Mouse (Mus musculus) midbrain, embryonic 12.5 days (tissue): Measurements from ENCODE around the gene C2cd3. TPM values are rescaled to one million over a fixed set of nuclear protein-coding genes. Genes with fewer than 3 reads are reported as not detected.

Source experiments
- ATAC-seq: fragments of 200-750 bp; cut with Nextera tagmentation; 2 replicates; pipeline ENCODE4 v1.8.0; 2017; ENCODE audit warnings: low read depth, moderate TSS enrichment, moderate library complexity; ENCODE audit not compliant: low FRiP score
- H3K27ac ChIP-seq: fragments of 300-500 bp; sonication (generic); replicated peaks from 2 replicates; pipeline ENCODE4 v1.5.1; 2016; ENCODE audit warnings: mild to moderate bottlenecking
- H3K27me3 ChIP-seq: fragments of 300-500 bp; sonication (generic); 2 replicates; pipeline ENCODE4 v1.6.1; 2016; ENCODE audit warnings: mild to moderate bottlenecking
- H3K36me3 ChIP-seq: fragments of 300-500 bp; sonication (generic); 2 replicates; pipeline ENCODE4 v1.6.1; 2016
- H3K4me1 ChIP-seq: fragments of 300-500 bp; sonication (generic); 2 replicates; pipeline ENCODE4 v1.6.1; 2016
- H3K4me2 ChIP-seq: fragments of 300-500 bp; sonication (generic); replicated peaks from 2 replicates; pipeline ENCODE4 v1.6.1; 2016; ENCODE audit warnings: mild to moderate bottlenecking, moderate library complexity
- H3K4me3 ChIP-seq: fragments of 300-500 bp; sonication (generic); 2 replicates; pipeline ENCODE4 v1.5.1; 2016; ENCODE audit warnings: mild to moderate bottlenecking
- H3K9ac ChIP-seq: fragments of 300-500 bp; sonication (generic); replicated peaks from 2 replicates; pipeline ENCODE4 v1.6.1; 2016; ENCODE audit warnings: mild to moderate bottlenecking, moderate library complexity
- H3K9me3 ChIP-seq: fragments of 300-500 bp; sonication (generic); 2 replicates; pipeline ENCODE4 v1.6.1; 2016; ENCODE audit warnings: mild to moderate bottlenecking
- WGBS: fragments of 180-500 bp; shearing (Covaris S2); methylation state at CpG from one replicate; pipeline ENCODE4 v1.1.7; 2016; 5-methylcytosine and 5-hydroxymethylcytosine counted together
- polyA plus RNA-seq: library from polyadenylated mRNA; unstranded; fragments of >200 nt; fragmentation: Nextera tagmentation; extraction: Ambion mirVana; gene quantifications from 2 replicates; pipeline ENCODE4 v1.2.1, GENCODE M21; 2016

Gene C2cd3
- polyA plus RNA-seq, 1 experiment from 2014 or later, result 41.0 TPM

DNA sequence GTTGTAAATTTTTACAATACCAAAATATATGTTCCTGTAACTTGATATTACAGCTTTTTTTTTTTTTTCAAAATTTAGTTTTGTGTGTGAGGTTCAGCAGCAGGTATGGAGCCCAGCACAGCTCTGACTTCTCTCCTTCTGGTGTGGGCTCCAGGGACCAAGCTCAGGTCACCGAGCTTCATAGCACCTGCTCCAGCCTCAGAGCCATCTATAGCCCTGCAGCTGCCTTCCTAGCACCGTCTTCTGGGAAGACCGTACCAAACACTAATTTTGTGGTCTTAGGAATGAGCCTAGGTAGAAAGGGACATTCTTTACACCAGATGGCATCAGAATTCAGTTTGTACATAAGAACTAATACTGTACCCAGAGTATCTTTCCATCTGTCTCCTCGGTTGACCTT lies 36.7 kb downstream of the C2cd3 start:
- no peak overlapping the region for H3K9ac ChIP-seq
- no peak overlapping the region for H3K4me2 ChIP-seq
- WGBS, result 96% methylated on average over 4 of the region's 4 CpGs
- no peak overlapping the region for H3K4me3 ChIP-seq
- H3K27me3 ChIP-seq, result no peaks in the 10 kb centered on the region
- peaks cover 87% of the 10 kb centered on the region for H3K36me3 ChIP-seq
- H3K27ac ChIP-seq, result no peak overlapping the region
- ATAC-seq, result no peak
- no peaks in the 10 kb centered on the region for H3K9me3 ChIP-seq
- H3K4me1 ChIP-seq, result no peaks in the 10 kb centered on the region

DNA sequence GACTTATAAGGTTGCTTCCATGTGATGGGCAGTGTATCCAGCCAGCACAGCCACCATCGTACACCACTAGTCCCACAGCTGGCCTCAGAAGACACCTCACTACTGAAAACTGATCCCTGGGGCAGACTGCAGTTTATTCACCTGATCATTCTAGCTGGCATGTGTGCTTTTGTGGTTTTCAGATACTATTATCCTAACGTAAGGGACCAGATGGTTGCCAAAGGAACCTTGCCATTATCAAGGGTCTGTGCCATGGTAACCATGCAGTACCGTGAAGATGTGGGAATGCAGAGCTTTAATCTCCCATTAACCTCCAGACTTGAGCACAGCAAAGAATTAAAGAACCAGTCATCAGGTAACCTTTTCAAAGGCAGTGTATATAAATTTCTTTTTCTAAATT lies 53.8 kb downstream of the C2cd3 start:
- Histone ChIP-seq H3K27ac (no peak overlapping the region), H3K36me3 (peaks cover 82% of the 10 kb centered on the region), H3K4me2 (no peak overlapping the region), H3K4me1 (no peaks in the 10 kb centered on the region), H3K4me3 (no peak overlapping the region), H3K9ac (no peak overlapping the region), H3K27me3 (no peaks in the 10 kb centered on the region), H3K9me3 (no peaks in the 10 kb centered on the region)
- no peak for ATAC-seq
- WGBS, result 77% methylated on average over 3 of the region's 3 CpGs

DNA sequence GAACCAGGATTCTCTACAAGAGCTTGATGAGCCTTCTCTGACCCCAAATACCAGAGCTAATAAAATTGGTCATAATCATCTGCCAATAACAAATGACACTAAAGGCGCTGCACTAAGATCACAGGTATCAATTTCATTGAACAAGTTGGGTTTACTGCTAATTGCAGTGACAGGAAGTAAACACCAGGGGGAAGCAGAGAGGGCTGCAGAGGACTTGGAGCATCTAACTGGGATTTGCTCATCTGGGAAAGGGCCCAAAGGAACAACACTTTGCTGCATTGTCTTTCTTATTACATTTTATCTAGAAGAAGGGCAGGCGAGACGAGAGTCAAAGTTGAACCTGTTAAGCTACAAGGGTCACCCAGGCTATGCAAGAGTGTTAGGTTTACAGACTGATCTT lies 57.1 kb downstream of the C2cd3 start:
- 66% methylated on average over 3 of the region's 3 CpGs for WGBS
- Histone ChIP-seq H3K9me3 (no peaks in the 10 kb centered on the region), H3K27ac (no peak overlapping the region), H3K9ac (no peak overlapping the region), H3K4me3 (no peak overlapping the region), H3K4me2 (no peak overlapping the region), H3K27me3 (no peaks in the 10 kb centered on the region), H3K36me3 (peaks cover 89% of the 10 kb centered on the region), H3K4me1 (no peaks in the 10 kb centered on the region)
- ATAC-seq, result no peak

DNA sequence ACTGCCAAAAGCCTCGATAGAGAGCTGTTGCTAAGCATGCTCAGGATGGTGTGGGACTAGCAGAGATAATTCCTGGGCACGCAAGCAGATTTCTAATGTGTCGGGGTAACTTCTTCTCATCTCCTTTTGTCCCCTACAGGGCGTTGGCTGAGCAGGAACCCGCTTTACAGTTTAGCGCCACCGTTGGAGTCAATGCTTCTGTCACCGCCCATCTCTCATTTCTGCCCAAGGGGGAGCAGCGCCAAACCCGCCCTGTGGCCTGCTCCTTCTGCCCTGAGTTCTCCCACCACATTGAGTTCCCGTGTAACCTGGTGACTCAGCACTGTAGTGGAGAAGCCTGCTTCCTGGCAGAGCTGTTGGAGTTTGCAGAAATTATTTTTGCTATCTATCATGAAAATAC lies 57.9 kb downstream of the C2cd3 start:
- no peak for ATAC-seq
- Histone ChIP-seq H3K27ac (no peak overlapping the region), H3K4me3 (no peak overlapping the region), H3K4me1 (no peaks in the 10 kb centered on the region), H3K9me3 (no peaks in the 10 kb centered on the region), H3K4me2 (no peak overlapping the region), H3K9ac (no peak overlapping the region), H3K27me3 (no peaks in the 10 kb centered on the region), H3K36me3 (peaks cover 82% of the 10 kb centered on the region)
- WGBS, result 93% methylated on average over 11 of the region's 11 CpGs

DNA sequence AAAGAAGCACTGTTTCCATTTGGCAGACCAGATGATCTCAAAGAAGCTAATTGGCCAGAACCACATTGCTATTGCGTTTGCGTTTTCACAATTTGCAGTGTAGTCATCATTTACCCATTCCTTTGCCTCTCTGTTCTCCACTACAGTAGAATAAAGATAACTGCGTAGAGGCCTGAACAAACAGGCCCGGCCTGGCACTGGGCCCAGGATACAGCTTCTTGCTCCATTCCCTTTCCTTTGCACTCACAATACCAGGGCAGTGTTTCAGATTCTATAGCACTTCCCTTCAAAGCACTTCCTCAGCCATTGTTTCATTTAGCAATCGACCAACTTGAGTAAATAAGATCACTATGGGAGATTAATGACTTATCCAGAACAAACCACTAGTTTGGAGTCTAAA lies 59.1 kb downstream of the C2cd3 start:
- Histone ChIP-seq H3K27ac (no peak overlapping the region), H3K4me1 (no peaks in the 10 kb centered on the region), H3K9ac (no peak overlapping the region), H3K4me2 (no peak overlapping the region), H3K9me3 (no peaks in the 10 kb centered on the region), H3K27me3 (no peaks in the 10 kb centered on the region), H3K36me3 (peaks cover 82% of the 10 kb centered on the region), H3K4me3 (no peak overlapping the region)
- ATAC-seq, result no peak
- 92% methylated on average over 5 of the region's 5 CpGs for WGBS

DNA sequence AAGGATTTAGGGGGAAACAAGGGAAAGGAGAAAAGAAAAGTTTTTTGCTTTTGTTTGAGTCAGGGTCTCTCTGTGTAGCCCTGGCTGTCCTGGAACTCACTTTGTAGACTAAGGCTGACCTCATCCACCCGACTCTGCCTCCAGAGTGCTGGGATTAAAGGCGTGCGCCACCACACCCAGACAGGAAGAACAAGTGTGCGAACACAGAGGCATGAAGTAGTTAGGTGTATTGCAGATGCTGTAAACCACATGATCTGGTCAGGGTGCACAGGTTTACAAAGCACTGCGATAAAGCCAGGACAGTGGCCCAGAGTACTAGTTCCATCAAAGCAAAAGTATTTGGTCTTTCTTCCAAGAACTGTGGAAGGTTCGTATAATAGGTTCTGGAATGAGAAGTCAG lies 61.3 kb downstream of the C2cd3 start:
- Histone ChIP-seq H3K4me2 (no peak overlapping the region), H3K9me3 (no peaks in the 10 kb centered on the region), H3K4me1 (no peaks in the 10 kb centered on the region), H3K27ac (no peak overlapping the region), H3K27me3 (no peaks in the 10 kb centered on the region), H3K36me3 (peaks cover 82% of the 10 kb centered on the region), H3K4me3 (no peak overlapping the region), H3K9ac (no peak overlapping the region)
- 90% methylated on average over 6 of the region's 6 CpGs for WGBS
- no peak for ATAC-seq

DNA sequence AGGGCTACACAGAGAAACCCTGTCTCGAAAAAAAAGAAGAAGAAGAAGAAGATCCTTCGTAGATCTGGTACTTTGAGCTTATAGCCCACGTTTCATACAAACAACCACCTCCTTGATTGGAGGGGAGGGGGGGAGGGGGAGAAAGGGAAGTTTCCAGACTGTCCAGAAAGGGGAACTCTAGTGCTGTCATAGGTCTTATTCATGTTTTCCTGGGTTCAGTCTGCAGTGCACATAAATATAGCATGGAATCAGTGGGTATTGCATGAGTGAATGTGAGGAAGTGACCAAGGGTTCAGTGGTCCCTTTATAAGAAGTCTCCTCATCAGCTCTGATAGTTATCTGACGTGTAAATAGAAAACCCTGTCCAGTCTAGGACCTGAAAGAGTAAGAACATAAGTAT lies 71.7 kb downstream of the C2cd3 start:
- 94% methylated on average over 4 of the region's 4 CpGs for WGBS
- Histone ChIP-seq H3K27me3 (no peaks in the 10 kb centered on the region), H3K27ac (no peak overlapping the region), H3K4me3 (no peak overlapping the region), H3K4me2 (no peak overlapping the region), H3K36me3 (peaks cover 75% of the 10 kb centered on the region), H3K9ac (no peak overlapping the region), H3K4me1 (no peaks in the 10 kb centered on the region), H3K9me3 (no peaks in the 10 kb centered on the region)
- ATAC-seq, result no peak

DNA sequence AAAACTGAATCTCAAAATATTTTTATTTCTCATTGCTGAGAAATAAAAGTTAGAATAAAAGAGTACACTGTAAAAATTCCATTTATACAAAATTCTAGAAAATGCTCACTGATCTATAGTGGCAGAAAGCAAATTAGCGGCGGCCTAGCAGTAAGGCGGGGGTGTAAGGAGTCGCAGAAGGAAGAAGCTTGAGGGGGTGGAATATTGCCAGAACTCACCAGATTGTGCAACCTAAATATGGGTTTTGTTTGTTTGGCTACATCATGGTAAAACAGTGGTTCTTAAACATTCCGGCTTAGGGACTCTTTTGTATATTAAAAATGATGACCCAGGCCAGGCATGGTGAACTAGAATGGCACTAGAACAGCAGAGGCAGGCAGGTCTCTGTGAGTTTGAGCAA lies 74.2 kb downstream of the C2cd3 start:
- no peak for ATAC-seq
- 96% methylated on average over 5 of the region's 5 CpGs for WGBS
- H3K36me3 ChIP-seq, result peaks cover 80% of the 10 kb centered on the region

DNA sequence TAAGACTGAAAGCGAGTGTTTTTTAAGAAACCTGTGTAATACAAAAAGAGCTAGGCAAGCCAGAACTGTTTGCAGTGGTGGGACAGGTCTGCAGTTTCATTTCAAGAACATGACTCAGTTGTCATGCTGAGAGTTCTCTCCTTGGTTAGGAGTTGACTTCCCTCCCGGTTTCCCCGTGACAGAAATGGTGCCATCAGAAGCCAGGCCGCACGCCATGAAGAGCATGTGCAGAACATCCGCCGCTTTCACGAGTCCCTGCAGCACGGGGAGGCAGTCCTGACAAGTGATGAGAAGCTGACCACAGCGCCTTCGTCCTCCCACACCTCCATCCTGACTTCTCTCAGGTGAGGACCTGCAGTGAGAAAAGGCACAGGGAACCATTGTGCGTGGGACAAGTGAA lies 76.5 kb downstream of the C2cd3 start:
- Histone ChIP-seq H3K4me1 (no peaks in the 10 kb centered on the region), H3K4me3 (no peak overlapping the region), H3K4me2 (no peak overlapping the region), H3K9ac (no peak overlapping the region), H3K27ac (no peak overlapping the region), H3K9me3 (no peaks in the 10 kb centered on the region), H3K27me3 (no peaks in the 10 kb centered on the region), H3K36me3 (peaks cover 82% of the 10 kb centered on the region)
- ATAC-seq, result no peak
- 96% methylated on average over 12 of the region's 12 CpGs for WGBS

More for the DNA sequence above, 74.2 kb downstream of the C2cd3 start:
- H3K4me3 ChIP-seq, result no peak overlapping the region
- H3K9ac ChIP-seq, result no peak overlapping the region
- no peak overlapping the region for H3K4me2 ChIP-seq
- no peaks in the 10 kb centered on the region for H3K4me1 ChIP-seq
- H3K27me3 ChIP-seq, result no peaks in the 10 kb centered on the region
- H3K27ac ChIP-seq, result no peak overlapping the region
- no peaks in the 10 kb centered on the region for H3K9me3 ChIP-seq

DNA sequence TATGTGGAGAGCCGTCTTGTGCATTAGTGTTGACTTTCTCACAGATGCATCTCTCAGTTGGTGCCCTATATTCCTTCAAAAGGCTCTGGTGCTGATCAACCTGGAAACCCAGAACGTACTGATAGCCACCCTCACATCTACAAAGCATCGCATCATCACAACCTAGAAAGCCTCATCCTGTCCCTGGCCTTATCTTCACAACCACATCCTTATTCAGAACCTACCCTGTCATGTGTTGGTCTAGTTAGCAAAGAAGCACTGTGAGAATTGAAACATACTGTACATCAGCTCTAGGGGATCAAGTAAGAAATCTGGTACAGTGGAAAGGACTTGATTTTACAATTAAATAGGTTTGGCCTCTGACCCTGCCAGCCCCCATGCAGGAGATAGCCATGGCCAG lies 77.0 kb downstream of the C2cd3 start:
- Histone ChIP-seq H3K27me3 (no peaks in the 10 kb centered on the region), H3K4me1 (no peaks in the 10 kb centered on the region), H3K27ac (no peak overlapping the region), H3K36me3 (peaks cover 83% of the 10 kb centered on the region), H3K9me3 (no peaks in the 10 kb centered on the region), H3K9ac (no peak overlapping the region), H3K4me2 (no peak overlapping the region), H3K4me3 (no peak overlapping the region)
- ATAC-seq, result no peak
- 96% methylated on average over 3 of the region's 3 CpGs for WGBS

DNA sequence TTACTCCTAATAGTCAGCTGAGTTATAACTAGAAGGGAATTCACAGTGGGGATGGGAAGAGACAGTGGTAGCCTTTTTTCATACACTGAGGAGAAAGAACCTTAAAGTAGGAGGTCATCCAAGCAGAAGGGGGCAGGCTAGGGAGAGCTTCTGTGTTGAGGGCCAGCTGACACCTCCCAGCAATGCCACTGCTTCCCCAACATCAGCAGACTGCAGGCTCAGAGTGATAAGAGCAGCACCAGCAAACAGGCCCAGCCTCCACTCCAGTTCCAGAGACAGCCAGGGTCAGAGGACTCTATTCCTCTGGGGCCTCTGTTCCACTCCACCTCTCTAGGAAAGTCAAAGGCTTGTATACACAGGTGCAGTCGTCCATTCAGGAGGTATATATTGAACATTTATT lies 86.1 kb downstream of the C2cd3 start:
- no peak overlapping the region for H3K4me2 ChIP-seq
- H3K36me3 ChIP-seq, result peaks cover 82% of the 10 kb centered on the region
- H3K4me1 ChIP-seq, result no peaks in the 10 kb centered on the region
- ATAC-seq, result no peak
- H3K27me3 ChIP-seq, result no peaks in the 10 kb centered on the region
- WGBS, result 74% methylated on average over 1 of the region's 1 CpGs
- H3K27ac ChIP-seq, result no peak overlapping the region
- H3K9ac ChIP-seq, result no peak overlapping the region
- H3K4me3 ChIP-seq, result no peak overlapping the region
- H3K9me3 ChIP-seq, result no peaks in the 10 kb centered on the region

DNA sequence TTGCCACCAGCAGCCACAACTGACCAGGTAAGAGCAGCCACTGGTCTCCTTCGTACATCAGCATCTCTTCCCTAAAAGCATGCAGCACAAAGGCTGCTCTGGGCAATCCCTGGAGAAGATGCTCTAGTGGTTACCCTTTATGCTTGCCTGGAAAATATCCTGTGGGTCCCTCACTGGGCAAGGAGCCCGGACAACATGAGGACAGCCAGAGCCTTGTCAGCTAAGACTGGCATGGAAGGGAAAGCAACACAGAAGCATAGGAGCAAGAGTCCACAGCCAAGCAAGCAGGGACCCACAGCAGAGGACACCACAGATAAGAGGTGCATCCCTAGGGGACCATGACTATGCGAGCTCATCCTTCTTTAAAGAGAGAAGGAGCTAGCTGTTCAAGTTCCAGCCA lies 87.8 kb downstream of the C2cd3 start:
- H3K4me3 ChIP-seq, result no peak overlapping the region
- no peak overlapping the region for H3K9ac ChIP-seq
- H3K9me3 ChIP-seq, result no peaks in the 10 kb centered on the region
- ATAC-seq, result no peak
- no peak overlapping the region for H3K4me2 ChIP-seq
- no peaks in the 10 kb centered on the region for H3K4me1 ChIP-seq
- no peaks in the 10 kb centered on the region for H3K27me3 ChIP-seq
- H3K27ac ChIP-seq, result no peak overlapping the region
- H3K36me3 ChIP-seq, result peaks cover 81% of the 10 kb centered on the region
- WGBS, result 93% methylated on average over 3 of the region's 3 CpGs

DNA sequence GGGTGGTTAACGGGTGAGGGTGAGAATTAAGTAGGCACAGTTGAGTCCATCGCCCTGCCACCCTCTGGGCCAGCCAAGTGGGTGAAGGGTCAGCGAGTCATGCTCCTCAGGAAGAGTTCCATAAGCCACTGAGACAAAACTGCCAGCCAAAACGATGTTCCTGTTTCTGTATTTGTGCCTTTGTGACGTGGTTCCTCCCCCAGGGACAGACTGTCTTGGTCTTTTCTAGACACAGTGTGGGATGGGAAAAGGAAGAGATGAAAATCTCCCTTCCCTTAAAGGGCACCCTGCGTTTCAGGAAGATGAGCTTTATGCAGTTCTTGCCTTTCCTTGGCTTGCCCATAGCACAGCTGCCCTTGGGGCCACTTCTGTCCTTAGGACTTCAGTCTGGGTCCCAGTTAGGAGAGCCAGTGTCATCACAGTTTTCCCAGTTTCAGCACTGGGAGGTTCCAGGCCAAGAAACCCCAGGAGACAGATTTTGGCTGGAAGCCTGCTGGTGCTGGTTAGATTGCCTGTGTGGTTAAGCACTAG lies 89.7 kb downstream of the C2cd3 start:
- WGBS, result 87% methylated on average over 6 of the region's 6 CpGs
- no peak overlapping the region for H3K27ac ChIP-seq
- H3K9ac ChIP-seq, result no peak overlapping the region
- no peak overlapping the region for H3K4me3 ChIP-seq
- no peak overlapping the region for H3K4me2 ChIP-seq
- no peaks in the 10 kb centered on the region for H3K27me3 ChIP-seq
- H3K36me3 ChIP-seq, result peaks cover 80% of the 10 kb centered on the region
- H3K9me3 ChIP-seq, result no peaks in the 10 kb centered on the region
- no peaks in the 10 kb centered on the region for H3K4me1 ChIP-seq
- ATAC-seq, result no peak
